Comparison of ENCODE assay signal across 16 mouse cellular contexts in genomic region chr6:29903343-29903914, GRCm38 (mm10). TPM values are rescaled to one million over a fixed set of nuclear protein-coding genes. Genes with fewer than 3 reads are reported as not detected.
"Had no signal": no experiment of that assay in that cellular context is flagged by ENCODE, and none has a peak within 500 bp of the region (broad histone marks: within the 10 kb centered on the region; RNA-seq: fewer than 3 reads in every experiment).

No protein-coding gene starts in this region.

- H3K9ac ChIP-seq: limb, embryonic 12.5 days; liver, embryonic 13.5 days; liver, postnatal 0 days; lung, embryonic 15.5 days; midbrain, embryonic 15.5 days; neural tube, embryonic 12.5 days had no signal

- ATAC-seq: liver, postnatal 0 days; midbrain, embryonic 15.5 days had no signal

- H3K27me3 ChIP-seq: limb, embryonic 12.5 days; liver, embryonic 13.5 days; lung, embryonic 15.5 days; midbrain, embryonic 15.5 days; neural tube, embryonic 12.5 days had no signal

- H3K27ac ChIP-seq: layer of hippocampus, adult 2 months; limb, embryonic 12.5 days; liver, embryonic 13.5 days; lung, embryonic 15.5 days; macrophage; midbrain, embryonic 15.5 days; neural tube, embryonic 12.5 days; stomach, postnatal 0 days had no signal

- H3K9me3 ChIP-seq: limb, embryonic 12.5 days; liver, embryonic 13.5 days; lung, embryonic 15.5 days; megakaryocyte, embryonic 14.5 days; midbrain, embryonic 15.5 days; neural tube, embryonic 12.5 days had no signal

- H3K36me3 ChIP-seq: liver, embryonic 13.5 days; lung, embryonic 15.5 days had no signal

- DNase-seq: kidney, postnatal 4 days; liver; liver, embryonic 13.5 days; liver, postnatal 0 days; lung, postnatal 14 days; thymus, postnatal 14 days had no signal

- H3K4me2 ChIP-seq: limb, embryonic 12.5 days; liver, embryonic 13.5 days; lung, embryonic 15.5 days; midbrain, embryonic 11.5 days; midbrain, embryonic 15.5 days; neural tube, embryonic 12.5 days had no signal

- H3K4me1 ChIP-seq: lung, embryonic 15.5 days; midbrain, embryonic 15.5 days; neural tube, embryonic 12.5 days had no signal

- H3K4me3 ChIP-seq: layer of hippocampus, adult 2 months; limb, embryonic 12.5 days; liver, embryonic 13.5 days; lung, embryonic 15.5 days; megakaryocyte, embryonic 14.5 days; midbrain, embryonic 15.5 days; neural tube, embryonic 12.5 days had no signal

RNA-seq across cellular contexts. Expression of gene Strip2, which starts 13.4 kb away (rescaled TPM):
- total RNA-seq: neutrophil, adult 5-6 weeks had no signal
